Mouse (Mus musculus) large intestine, adult 2 months (tissue): Measurements from ENCODE around the gene Ube2v1. TPM values are rescaled to one million over a fixed set of nuclear protein-coding genes. Genes with fewer than 3 reads are reported as not detected.

ENCODE experiments used
- DNase-seq: peaks from one replicate; pipeline ENCODE4 v3.0.0-alpha.2; 2012; ENCODE audit warnings: low read depth, low spot score
- WGBS: fragments of 180-500 bp; shearing (Covaris S2); methylation state at CpG from one replicate; pipeline ENCODE4 v1.1.7; 2018; 5-methylcytosine and 5-hydroxymethylcytosine counted together
- polyA plus RNA-seq: library from polyadenylated mRNA; depleted of rRNA; stranded (reverse); fragments of >200 nt; gene quantifications from 2 replicates; pipeline ENCODE4 v1.2.3, GENCODE M21; 2012; rRNA removed

Ube2v1 gene
- polyA plus RNA-seq, 1 experiment, result 107 TPM

GRCm38 (mm10) chr2:167569934-167570651 lies 61.8 kb downstream of the Ube2v1 start:
- no peak for DNase-seq

DNA sequence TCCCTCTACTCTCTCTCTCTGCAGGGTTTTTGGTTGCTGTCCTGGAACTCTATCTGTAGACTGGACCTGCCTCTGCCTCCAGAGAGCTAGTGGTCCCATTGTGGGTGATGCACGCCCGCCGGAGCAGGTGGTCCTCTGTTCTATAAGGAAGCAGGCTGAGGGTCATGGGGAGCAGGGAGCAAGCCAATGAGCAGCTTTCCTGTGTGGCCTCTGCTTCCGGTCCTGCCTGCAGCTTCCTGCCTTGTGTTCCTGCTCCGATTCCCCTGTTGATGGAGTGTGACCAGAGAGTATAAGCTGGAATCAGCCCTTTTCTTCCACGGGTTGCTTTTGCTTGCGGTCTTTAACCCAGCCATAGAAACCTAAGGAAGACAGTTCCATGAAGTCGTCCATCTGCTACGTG lies 63.8 kb downstream of the Ube2v1 start:
- WGBS, result 82% methylated on average over 9 of the region's 9 CpGs
- DNase-seq, result no peak

More at GRCm38 (mm10) chr2:167569934-167570651, 61.8 kb downstream of the Ube2v1 start:
- WGBS, result 53% methylated on average over 13 of the region's 13 CpGs

- no peak for DNase-seq
- 48% methylated on average over 19 of the region's 19 CpGs for WGBS
Observed at GRCm38 (mm10) chr2:167565682-167566081, 66.2 kb downstream of the Ube2v1 start.

DNA sequence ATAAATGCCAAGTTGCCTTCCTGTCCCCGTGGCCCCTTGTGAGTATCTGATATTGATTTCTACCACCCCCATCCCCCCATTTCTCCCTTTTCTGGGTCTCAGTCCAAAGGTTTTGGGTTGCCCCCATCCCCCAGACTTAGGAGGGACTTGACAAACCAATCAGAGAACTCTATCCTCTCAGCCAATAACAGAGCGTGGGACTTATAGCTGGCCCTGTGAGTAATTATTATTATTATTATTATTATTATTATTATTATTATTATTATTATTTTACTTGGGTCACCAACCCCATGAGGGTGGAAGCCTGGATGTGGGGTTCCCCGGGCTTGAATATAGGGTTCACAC lies 66.6 kb downstream of the Ube2v1 start:
- 64% methylated on average over 3 of the region's 3 CpGs for WGBS
- DNase-seq, result no peak

GRCm38 (mm10) chr2:167564551-167565311 lies 67.2 kb downstream of the Ube2v1 start:
- DNase-seq, result no peak

DNA sequence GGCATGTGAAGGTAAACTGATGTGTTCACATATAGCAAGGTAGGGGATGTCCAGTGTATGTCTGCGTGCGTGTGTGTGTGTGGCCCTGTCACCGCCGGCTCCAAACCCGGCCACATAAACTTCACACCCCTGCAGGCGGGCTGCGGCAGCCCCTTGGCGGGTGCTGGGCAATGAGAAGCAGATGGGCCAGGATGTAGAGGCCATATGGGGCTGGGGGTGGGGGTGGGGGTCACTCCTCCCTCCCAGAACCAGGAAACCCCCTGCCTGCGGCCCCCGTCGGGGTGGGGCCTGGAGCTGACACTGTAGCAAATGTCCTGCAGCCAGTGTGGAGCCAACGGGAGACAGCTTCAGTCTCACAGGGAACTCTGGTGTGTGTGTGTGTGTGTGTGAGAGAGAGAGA lies 68.2 kb downstream of the Ube2v1 start:
- whole genome bisulfite sequencing, result 73% methylated on average over 12 of the region's 12 CpGs
- no peak for DNase-seq

More at GRCm38 (mm10) chr2:167564551-167565311, 67.2 kb downstream of the Ube2v1 start:
- 89% methylated on average over 13 of the region's 13 CpGs for WGBS

DNA sequence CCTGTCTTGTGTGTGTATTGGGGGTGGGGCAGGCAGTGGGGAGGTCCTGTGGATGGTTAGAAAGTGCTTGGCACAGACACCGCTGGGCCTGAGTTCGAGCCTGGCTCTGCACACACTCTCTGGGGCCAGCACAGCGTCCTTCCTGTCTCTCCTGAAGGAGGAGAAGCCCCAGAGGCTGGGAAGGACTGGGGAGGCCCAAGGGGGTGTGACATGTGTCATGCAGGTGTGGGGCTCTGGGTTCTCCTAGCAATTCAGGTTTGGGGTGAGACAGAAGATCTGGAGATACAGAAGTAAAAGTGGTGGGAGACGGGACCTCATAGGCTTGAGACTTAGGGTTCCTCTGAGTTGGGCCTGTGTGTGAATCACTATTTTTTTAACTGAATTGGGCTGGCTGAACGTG lies 68.9 kb downstream of the Ube2v1 start:
- WGBS, result 80% methylated on average over 5 of the region's 5 CpGs
- DNase-seq, result no peak

DNA sequence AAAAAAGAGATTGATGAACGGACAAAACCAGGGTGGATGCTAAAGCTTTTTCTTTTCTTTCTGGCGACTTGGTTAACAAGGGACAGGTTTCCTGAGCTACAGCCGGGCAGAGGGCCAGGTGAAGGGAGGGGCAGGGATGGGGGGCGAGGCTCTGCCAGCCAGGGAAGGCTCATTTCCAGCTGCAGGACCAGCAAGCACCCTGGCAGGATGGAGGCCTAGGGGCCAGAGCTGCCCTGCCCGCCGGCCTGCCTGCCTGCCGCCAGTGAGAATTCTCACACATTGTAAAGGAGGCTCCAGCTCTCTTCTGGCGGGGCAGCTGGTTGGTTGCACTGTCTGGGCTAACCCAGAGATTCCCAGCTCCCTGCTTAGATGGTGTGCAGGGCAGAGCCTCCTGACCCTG lies 69.8 kb downstream of the Ube2v1 start:
- DNase-seq, result no peak
- 19% methylated on average over 8 of the region's 8 CpGs for WGBS

GRCm38 (mm10) chr2:167559413-167559812 lies 72.5 kb downstream of the Ube2v1 start:
- 17% methylated on average over 27 of the region's 27 CpGs for WGBS
- no peak for DNase-seq

Other genes starting within 250 kb of the Ube2v1 start
- gene Slc9a8, start 210.4 kb downstream of the Ube2v1 start, polyA plus RNA-seq, result 31.9 and 45.7 TPM in 2 replicates
- gene Rnf114, start 139.4 kb downstream of the Ube2v1 start, polyA plus RNA-seq, result 119 and 142 TPM in 2 replicates
- 41.8 and 67.7 TPM in 2 replicates for gene Spata2, start 139.2 kb downstream of the Ube2v1 start, polyA plus RNA-seq
- gene Snai1, start 93.9 kb downstream of the Ube2v1 start, polyA plus RNA-seq, result 7.2 and 8.3 TPM in 2 replicates
- 1.2 TPM in 1 of 2 replicates, not detected in the other for gene Gm20431, start 29.4 kb upstream of the Ube2v1 start, polyA plus RNA-seq
- gene Cebpb, start 56.8 kb upstream of the Ube2v1 start, polyA plus RNA-seq, result 45.2 and 73.4 TPM in 2 replicates
- gene Tmem189, start 57.7 kb upstream of the Ube2v1 start, polyA plus RNA-seq, result 19.3 and 20.2 TPM in 2 replicates